Mouse (Mus musculus) limb, embryonic 15.5 days (tissue): ENCODE data around the gene Spg7. TPM values are rescaled to one million over a fixed set of nuclear protein-coding genes. Genes with fewer than 3 reads are reported as not detected.
A peak's percentile ranks its signal among the peaks of the same experiment; 100 is the strongest.

Experiments
- ATAC-seq: fragments of 200-750 bp; cut with Nextera tagmentation; 2 replicates; pipeline ENCODE4 v1.8.0; 2017; ENCODE audit warnings: low read depth, moderate TSS enrichment; ENCODE audit not compliant: insufficient number of reproducible peaks, low FRiP score, low TSS enrichment
- H3K27ac ChIP-seq: fragments of 300-500 bp; sonication (generic); 2 replicates; pipeline ENCODE4 v1.5.1; 2015; ENCODE audit warnings: moderate library complexity, mild to moderate bottlenecking, inconsistent platforms
- H3K27me3 ChIP-seq: fragments of 300-500 bp; sonication (generic); 2 replicates; pipeline ENCODE4 v1.6.1; 2015; ENCODE audit warnings: inconsistent platforms
- H3K36me3 ChIP-seq: fragments of 300-500 bp; sonication (generic); 2 replicates; pipeline ENCODE4 v1.6.1; 2015; ENCODE audit warnings: inconsistent platforms
- H3K4me1 ChIP-seq: fragments of 300-500 bp; sonication (generic); 2 replicates; pipeline ENCODE4 v1.6.1; 2015; ENCODE audit warnings: inconsistent platforms
- H3K4me2 ChIP-seq: fragments of 300-500 bp; sonication (generic); 2 replicates; pipeline ENCODE4 v1.6.1; 2015; ENCODE audit warnings: mild to moderate bottlenecking, inconsistent platforms
- H3K4me3 ChIP-seq: fragments of 300-500 bp; sonication (generic); 2 replicates; pipeline ENCODE4 v1.5.1; 2015; ENCODE audit warnings: mild to moderate bottlenecking, inconsistent platforms
- H3K9ac ChIP-seq: fragments of 300-500 bp; sonication (generic); 2 replicates; pipeline ENCODE4 v1.6.1; 2015; ENCODE audit warnings: inconsistent platforms
- H3K9me3 ChIP-seq: fragments of 300-500 bp; sonication (generic); 2 replicates; pipeline ENCODE4 v1.6.1; 2016; ENCODE audit warnings: inconsistent platforms
- WGBS: fragments of 180-500 bp; shearing (Covaris S2); methylation state at CpG from one replicate; pipeline ENCODE4 v1.1.7; 2015; 5-methylcytosine and 5-hydroxymethylcytosine counted together
- polyA plus RNA-seq: library from polyadenylated mRNA; unstranded; fragments of >200 nt; fragmentation: Nextera tagmentation; extraction: Ambion mirVana; gene quantifications from 2 replicates; pipeline ENCODE4 v1.2.1, GENCODE M21; 2015

Gene Spg7
- polyA plus RNA-seq, 1 experiment from 2014 or later = 38.5 TPM

DNA sequence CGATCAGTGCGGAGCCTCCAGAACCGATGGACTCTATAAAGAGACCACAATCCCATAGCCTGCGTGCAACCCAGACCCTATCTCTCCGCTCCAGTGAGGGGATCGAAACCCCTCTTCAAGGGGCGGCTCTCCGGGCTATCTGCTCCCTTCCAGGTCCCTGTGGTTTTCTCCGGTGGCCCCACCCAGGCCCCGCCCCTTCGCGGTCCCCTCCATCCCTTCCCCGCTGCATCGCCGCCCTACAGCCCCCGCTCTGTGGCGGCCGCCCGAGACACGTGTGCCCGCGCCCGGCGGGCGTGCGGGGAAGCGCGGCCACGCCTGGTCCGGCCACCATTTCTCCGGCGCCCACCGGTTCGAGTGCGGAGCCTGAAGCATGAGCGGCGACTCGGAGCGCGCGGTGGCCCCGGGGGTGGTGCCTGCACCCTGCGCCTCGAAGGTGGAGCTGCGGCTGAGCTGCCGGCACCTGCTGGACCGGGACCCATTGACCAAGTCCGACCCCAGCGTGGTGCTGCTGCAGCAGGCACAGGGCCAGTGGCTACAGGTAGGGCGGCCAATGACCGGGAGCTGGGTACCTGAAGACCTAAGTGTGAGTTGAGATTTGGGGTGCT, 54.5 kb downstream of the Spg7 start, which contains the start of gene Cpne7:
Gene Cpne7, plus strand, starts transcription at position 248 of the 605 bp plus-strand sequence.
- 0 out of 2 replicates have a peak, but pooled peaks have one; percentile 36 for ATAC-seq
- peak within 1 kb of the TSS; percentile 45 for H3K4me3 ChIP-seq
- H3K4me1 ChIP-seq = peaks cover 18% of the 10 kb centered on the region
- H3K9me3 ChIP-seq = no peaks in the 10 kb centered on the region
- peaks cover 39% of the 10 kb centered on the region for H3K27me3 ChIP-seq
- H3K9ac ChIP-seq = 0 out of 2 replicates have a peak within 1 kb of the TSS, but pooled peaks have one; percentile 31
- H3K27ac ChIP-seq = no peak within 1 kb of the TSS
- WGBS = under 1% methylated on average over 50 of the region's 51 CpGs
- peak within 1 kb of the TSS; percentile 91 for H3K4me2 ChIP-seq
- no peaks in the 10 kb centered on the region for H3K36me3 ChIP-seq

DNA sequence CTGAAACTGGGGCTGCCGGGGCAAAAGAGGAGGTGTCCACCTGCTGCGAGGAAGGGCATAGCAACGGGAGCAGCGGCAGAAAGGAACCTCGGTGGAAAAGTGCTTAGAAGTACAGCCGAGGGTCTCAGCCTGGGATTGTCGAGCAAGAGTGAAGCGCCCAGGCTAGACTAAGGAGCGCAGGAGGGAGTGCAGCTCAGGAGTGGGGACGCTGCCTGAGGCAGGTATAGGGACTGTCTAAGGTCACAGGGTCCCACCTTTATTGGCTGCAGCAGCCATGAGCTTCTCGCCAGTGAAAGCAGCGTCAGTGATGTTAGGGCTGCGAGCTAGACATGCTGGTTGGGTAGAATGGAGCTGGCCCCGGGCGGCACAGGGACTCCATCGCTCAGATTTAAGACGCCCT, 55.0 kb downstream of the Spg7 start:
- WGBS = 4% methylated on average over 17 of the region's 17 CpGs
- H3K4me1 ChIP-seq = peaks cover 18% of the 10 kb centered on the region
- no peak overlapping the region for H3K27ac ChIP-seq
- peak overlapping the region; percentile 91 for H3K4me2 ChIP-seq
- H3K27me3 ChIP-seq = peaks cover 39% of the 10 kb centered on the region
- no peaks in the 10 kb centered on the region for H3K9me3 ChIP-seq
- ATAC-seq = no peak
- H3K36me3 ChIP-seq = no peaks in the 10 kb centered on the region
- H3K4me3 ChIP-seq = peak overlapping the region; percentile 45
- no peak overlapping the region for H3K9ac ChIP-seq

DNA sequence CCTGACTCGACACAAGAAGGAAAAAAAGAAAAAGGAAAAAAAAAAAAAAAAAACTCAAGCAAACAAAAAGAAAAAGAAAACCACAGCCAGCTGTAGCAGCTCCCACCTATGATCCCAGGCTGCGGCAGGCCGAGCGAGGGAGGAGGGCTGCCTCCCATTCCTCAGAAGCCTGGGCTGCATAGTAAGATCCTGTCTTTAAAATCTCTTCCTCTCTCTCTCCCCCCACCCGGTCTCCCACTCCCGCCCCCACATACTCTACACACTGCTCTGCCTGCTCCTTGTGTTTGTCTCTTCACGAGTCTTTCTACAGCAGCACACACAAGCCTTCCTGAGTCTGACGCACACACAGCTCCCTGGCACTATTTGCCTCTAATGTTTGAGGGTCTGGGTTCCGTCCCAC, 59.3 kb downstream of the Spg7 start:
- H3K4me2 ChIP-seq = no peak overlapping the region
- no peaks in the 10 kb centered on the region for H3K36me3 ChIP-seq
- no peak overlapping the region for H3K9ac ChIP-seq
- H3K27me3 ChIP-seq = peaks cover 29% of the 10 kb centered on the region
- WGBS = 52% methylated on average over 9 of the region's 9 CpGs
- no peak overlapping the region for H3K27ac ChIP-seq
- no peaks in the 10 kb centered on the region for H3K9me3 ChIP-seq
- H3K4me1 ChIP-seq = peaks cover 25% of the 10 kb centered on the region
- no peak for ATAC-seq
- H3K4me3 ChIP-seq = no peak overlapping the region

DNA sequence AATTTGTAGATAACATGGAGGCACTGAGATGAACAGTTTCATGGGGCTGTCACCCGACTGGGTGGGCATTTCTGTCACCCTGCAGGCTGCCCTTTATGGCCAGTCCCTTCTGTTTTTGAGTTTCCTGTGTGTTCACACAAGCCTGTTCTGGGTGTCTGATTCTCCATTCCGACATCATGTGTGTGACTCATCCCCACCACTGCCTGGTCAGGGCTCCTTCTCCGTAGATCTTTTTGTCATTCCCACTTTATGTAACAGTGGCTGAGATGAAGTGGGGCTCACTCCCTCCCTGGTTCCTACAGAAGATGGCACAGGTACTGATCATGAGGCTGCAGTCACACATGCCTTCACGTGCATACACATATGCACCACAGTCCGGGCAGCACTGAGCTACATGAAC, 59.9 kb downstream of the Spg7 start:
- peaks cover 24% of the 10 kb centered on the region for H3K27me3 ChIP-seq

DNA sequence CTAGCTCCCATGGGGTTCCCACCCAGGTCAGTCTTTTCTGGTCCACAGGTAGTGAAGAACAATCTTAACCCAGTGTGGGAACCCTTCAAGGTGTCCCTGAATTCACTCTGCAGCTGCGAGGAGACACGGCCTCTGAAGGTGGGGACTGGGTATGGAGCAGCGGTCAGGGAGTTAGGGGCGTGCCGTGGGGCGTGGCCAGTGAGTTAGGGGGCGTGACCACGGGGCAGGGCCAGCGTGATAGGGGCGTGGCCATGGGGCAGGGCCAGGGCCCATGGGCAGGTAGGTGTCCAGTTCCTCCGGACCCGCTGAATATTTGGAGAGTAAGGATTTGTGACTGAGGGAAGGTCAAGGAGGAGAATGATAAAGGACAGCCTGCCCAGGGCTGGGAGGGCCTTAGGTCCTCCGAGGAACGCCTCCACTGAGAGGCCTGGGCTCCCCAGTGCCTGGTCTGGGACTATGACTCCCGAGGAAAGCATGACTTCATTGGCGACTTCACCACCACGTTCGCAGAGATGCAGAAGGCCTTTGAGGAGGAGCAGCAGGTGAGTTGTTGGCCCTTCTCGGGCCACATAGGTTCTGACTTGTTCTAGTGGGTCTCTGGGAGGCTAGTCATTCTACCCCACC, 63.6 kb downstream of the Spg7 start:
- WGBS = 10% methylated on average over 19 of the region's 19 CpGs
- Histone ChIP-seq H3K4me2 (no peak overlapping the region), H3K9me3 (no peaks in the 10 kb centered on the region), H3K27ac (no peak overlapping the region), H3K4me3 (no peak overlapping the region), H3K9ac (no peak overlapping the region), H3K4me1 (peaks cover 17% of the 10 kb centered on the region), H3K36me3 (no peaks in the 10 kb centered on the region), H3K27me3 (peaks cover 7% of the 10 kb centered on the region; the same call in 1 of the 2 replicates)
- ATAC-seq = no peak

More for the DNA sequence above, 59.9 kb downstream of the Spg7 start:
- H3K4me3 ChIP-seq = no peak overlapping the region
- no peaks in the 10 kb centered on the region for H3K36me3 ChIP-seq
- no peak overlapping the region for H3K9ac ChIP-seq
- H3K27ac ChIP-seq = no peak overlapping the region
- peaks cover 19% of the 10 kb centered on the region for H3K4me1 ChIP-seq
- 74% methylated on average over 5 of the region's 5 CpGs for WGBS
- no peaks in the 10 kb centered on the region for H3K9me3 ChIP-seq
- H3K4me2 ChIP-seq = no peak overlapping the region
- ATAC-seq = no peak

DNA sequence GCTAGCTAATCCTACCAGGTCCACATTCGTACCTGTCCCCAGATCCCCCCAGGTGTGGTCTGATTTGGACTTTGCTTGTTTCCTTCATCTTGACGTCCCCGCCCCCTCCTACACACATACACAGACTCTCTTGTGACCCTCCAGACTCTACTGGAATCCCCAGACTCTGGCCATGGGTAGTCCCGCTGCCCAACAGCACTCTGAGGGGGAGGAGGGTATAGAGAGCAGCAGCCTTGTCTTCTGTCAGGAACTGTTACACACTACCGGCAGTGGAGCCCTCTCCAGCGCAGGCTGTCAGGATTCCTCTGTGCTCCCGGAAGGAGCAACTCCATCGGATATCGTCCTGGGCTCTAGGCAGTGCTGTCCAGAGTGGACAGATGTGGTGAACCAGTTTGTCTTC, 68.3 kb downstream of the Spg7 start:
- H3K27ac ChIP-seq = no peak overlapping the region; the same call in 1 of the 2 replicates

DNA sequence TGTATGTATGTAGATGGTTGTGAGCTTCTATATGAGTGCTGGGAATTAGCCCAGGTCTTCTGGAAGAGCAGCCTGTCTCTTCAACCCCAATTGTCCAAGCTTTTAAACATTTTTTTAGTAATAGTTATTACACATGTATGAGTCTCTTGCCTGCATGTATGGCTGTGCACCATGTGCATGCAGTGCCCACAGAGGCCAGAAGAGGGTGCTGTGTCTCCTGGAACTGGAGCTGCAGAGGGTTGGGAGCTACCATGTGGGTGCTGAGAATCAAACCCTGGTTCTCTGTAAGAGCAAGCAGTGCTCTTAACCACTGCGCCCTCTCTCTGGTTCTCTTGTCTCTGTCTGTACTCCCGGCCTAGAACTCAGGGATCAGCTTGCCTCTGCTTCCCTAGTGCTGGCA, 70.2 kb downstream of the Spg7 start:
- Histone ChIP-seq H3K4me2 (no peak overlapping the region), H3K9ac (no peak overlapping the region), H3K36me3 (no peaks in the 10 kb centered on the region), H3K27me3 (no peaks in the 10 kb centered on the region), H3K27ac (no peak overlapping the region), H3K4me3 (no peak overlapping the region), H3K9me3 (no peaks in the 10 kb centered on the region), H3K4me1 (peaks cover 24% of the 10 kb centered on the region)
- 98% methylated on average over 2 of the region's 2 CpGs for WGBS
- no peak for ATAC-seq

More for the DNA sequence above, 68.3 kb downstream of the Spg7 start:
- Histone ChIP-seq H3K9me3 (no peaks in the 10 kb centered on the region), H3K36me3 (no peaks in the 10 kb centered on the region), H3K27me3 (peaks cover 2% of the 10 kb centered on the region; the same call in 1 of the 2 replicates), H3K4me3 (no peak overlapping the region), H3K4me1 (peaks cover 16% of the 10 kb centered on the region), H3K9ac (no peak overlapping the region), H3K4me2 (no peak overlapping the region)
- WGBS = 55% methylated on average over 9 of the region's 9 CpGs
- ATAC-seq = no peak

DNA sequence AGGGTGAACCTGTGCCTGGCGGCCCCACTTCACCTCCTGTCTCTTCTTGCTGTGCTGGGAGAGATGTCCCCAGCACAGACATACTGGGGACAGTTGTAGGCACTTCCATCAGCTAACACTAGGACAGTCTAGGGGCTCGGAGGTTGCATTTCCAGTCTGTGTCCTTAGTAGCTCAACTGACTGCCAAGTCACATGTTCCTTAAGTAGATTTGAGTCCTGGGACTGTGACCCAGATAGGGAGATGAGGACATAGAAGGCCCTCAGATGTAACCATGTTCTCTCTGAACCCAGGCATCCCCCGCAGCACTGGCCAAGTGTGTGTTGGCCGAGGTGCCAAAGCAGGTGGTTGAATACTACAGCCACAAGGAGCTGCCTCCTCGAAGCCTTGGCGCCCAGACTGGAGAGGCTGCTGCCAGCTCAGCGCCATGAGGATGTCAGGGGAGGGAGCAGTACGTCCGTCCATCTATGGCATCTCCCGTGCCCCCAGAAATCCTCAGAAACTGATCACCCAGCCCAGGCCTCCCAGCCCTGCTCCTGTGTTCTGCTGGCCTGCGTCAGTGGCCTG, 71.5 kb downstream of the Spg7 start:
- Histone ChIP-seq H3K27me3 (no peaks in the 10 kb centered on the region), H3K27ac (no peak overlapping the region), H3K9me3 (no peaks in the 10 kb centered on the region), H3K36me3 (no peaks in the 10 kb centered on the region), H3K9ac (no peak overlapping the region), H3K4me3 (no peak overlapping the region), H3K4me2 (no peak overlapping the region), H3K4me1 (peaks cover 33% of the 10 kb centered on the region)
- WGBS = 88% methylated on average over 11 of the region's 11 CpGs
- ATAC-seq = no peak

DNA sequence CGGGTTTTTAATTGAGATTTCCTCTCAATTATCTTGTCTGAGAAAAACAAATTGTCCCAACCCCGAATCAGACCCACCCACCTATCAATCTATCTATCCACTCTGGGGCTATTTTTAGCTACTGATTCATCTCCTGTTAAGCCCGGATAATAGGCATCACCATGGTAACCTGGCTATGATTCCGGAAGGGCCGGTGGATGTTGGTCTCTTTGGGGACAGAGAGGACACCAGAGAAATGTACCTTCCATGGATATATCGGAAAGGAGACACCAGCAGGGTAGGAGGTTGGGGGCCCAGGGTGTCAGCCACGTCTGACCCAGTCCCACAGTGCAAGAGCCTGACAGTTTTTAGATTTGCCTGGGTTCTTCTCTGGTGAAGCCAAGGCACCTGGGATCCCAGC, 72.7 kb downstream of the Spg7 start:
- no peaks in the 10 kb centered on the region for H3K27me3 ChIP-seq
- no peak overlapping the region for H3K9ac ChIP-seq
- peaks cover 33% of the 10 kb centered on the region for H3K4me1 ChIP-seq
- peak overlapping the region; percentile 57; the same call in 1 of the 2 replicates for H3K27ac ChIP-seq
- no peak overlapping the region for H3K4me3 ChIP-seq
- no peak overlapping the region for H3K4me2 ChIP-seq
- no peaks in the 10 kb centered on the region for H3K9me3 ChIP-seq
- ATAC-seq = no peak
- no peaks in the 10 kb centered on the region for H3K36me3 ChIP-seq
- 38% methylated on average over 7 of the region's 7 CpGs for WGBS

DNA sequence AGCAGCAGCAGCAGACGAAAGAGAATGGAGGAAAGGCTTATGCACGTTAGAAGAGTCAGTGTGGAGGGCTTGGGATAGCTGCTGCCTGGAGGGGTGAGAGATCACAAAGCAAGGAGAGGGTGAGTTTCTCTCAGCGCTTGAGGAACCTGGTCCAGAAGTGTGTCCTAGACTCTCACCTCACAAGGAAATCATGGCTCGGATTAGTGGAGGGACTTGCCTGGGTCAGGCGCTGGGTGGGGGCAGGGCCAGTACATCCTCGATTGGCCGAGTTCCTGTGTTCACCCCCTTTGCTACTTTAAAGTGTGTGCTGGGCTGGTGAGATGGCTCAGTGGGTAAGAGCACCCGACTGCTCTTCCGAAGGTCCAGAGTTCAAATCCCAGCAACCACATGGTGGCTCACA, 73.1 kb downstream of the Spg7 start:
- 47% methylated on average over 9 of the region's 9 CpGs for WGBS
- Histone ChIP-seq H3K27me3 (no peaks in the 10 kb centered on the region), H3K4me3 (no peak overlapping the region), H3K9me3 (no peaks in the 10 kb centered on the region), H3K4me2 (no peak overlapping the region), H3K27ac (peak overlapping the region; percentile 57; the same call in 1 of the 2 replicates), H3K36me3 (no peaks in the 10 kb centered on the region), H3K9ac (no peak overlapping the region), H3K4me1 (peaks cover 33% of the 10 kb centered on the region)
- no peak for ATAC-seq

DNA sequence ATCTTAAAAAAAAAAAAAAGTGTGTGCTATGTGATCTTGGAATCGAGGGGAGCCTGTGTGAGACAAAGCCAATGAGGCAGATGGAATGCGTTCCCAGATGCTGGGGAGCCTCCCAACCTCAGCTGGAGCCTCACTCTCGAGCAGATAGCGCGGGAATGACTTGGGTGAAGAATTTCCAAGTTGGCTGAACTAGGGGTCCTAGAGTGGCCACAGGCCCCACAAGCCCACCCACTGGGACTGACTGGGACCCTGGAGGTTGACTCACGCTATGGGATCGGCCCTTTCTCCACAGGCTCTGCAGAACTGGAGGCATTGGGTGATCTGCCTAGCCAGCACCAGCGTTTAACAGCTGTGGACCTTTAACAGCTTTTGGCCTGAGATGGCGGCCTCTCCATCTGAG, 73.5 kb downstream of the Spg7 start:
- Histone ChIP-seq H3K4me1 (peaks cover 35% of the 10 kb centered on the region), H3K4me3 (no peak overlapping the region), H3K27me3 (no peaks in the 10 kb centered on the region), H3K27ac (no peak overlapping the region), H3K36me3 (no peaks in the 10 kb centered on the region), H3K9ac (no peak overlapping the region), H3K4me2 (no peak overlapping the region), H3K9me3 (no peaks in the 10 kb centered on the region)
- ATAC-seq = no peak
- WGBS = 70% methylated on average over 9 of the region's 9 CpGs

DNA sequence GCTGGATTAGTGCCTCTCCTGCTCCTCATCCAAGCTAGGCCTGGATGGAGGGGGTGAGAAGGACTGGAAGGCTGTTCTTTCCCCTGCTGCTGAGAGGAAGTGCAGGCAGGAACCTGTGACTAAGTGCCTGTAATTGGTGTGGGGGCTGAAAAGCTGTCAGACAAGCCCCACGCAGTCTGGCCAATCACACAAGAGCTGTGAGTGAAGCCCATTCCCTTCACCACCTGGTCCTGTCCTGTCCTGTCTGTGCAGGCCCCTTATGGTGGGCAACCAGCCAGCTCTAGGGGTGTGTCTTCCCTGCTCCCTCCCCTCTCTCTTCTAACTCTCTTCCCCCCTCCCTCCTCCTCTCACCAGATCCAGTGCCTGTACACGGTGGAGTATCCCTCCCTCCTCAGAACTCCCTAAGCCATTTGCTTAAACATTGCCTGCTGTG, 74.9 kb downstream of the Spg7 start:
- ATAC-seq = peak; percentile 79
- Histone ChIP-seq H3K4me3 (no peak overlapping the region), H3K4me1 (peaks cover 45% of the 10 kb centered on the region), H3K27me3 (no peaks in the 10 kb centered on the region), H3K27ac (peak overlapping the region; percentile 90), H3K9ac (no peak overlapping the region), H3K36me3 (no peaks in the 10 kb centered on the region), H3K4me2 (no peak overlapping the region), H3K9me3 (no peaks in the 10 kb centered on the region)
- WGBS = 0% methylated on average over 2 of the region's 2 CpGs
